Mouse (Mus musculus): ENCODE measurements at regions not wholly inside any gene's neighbourhood (a gene's known extent, or its start where the extent isn't known, plus 50 kb on each side); places are given as distances from the start of the nearest gene placed in this dataset.

GRCm38 (mm10) chr16:24177131-24177530 lies 188.5 kb upstream of the Bcl6 start:
- TF ChIP-seq CTCF (IDR thresholded peaks at IDR 0.05; ENCODE audit: low read depth), result no peak
- no peak for TF ChIP-seq EP300 (IDR thresholded peaks at IDR 0.05; ENCODE audit: low read depth)

Data from heart, postnatal 0 days (tissue).